Mouse (Mus musculus): ENCODE measurements around the gene Gm20481. TPM values are rescaled to one million over a fixed set of nuclear protein-coding genes. Genes with fewer than 3 reads are reported as not detected.
A peak's percentile ranks its signal among the peaks of the same experiment; 100 is the strongest.
"Not testable (repeated sequence)": the region's sequence is repeated elsewhere in the genome, so short reads cannot be mapped to it uniquely, and the experiment has no call there.

Gene Gm20481
- total RNA-seq, 1 experiment from 2014 or later, result not detected

GRCm38 (mm10) chr17:34999871-35000716 lies 30.4 kb downstream of the Gm20481 start:
- ATAC-seq (replicated peaks; ENCODE audit: insufficient number of reproducible peaks, low FRiP score, low TSS enrichment, poor library complexity, severe bottlenecking), result not testable (repeated sequence)

GRCm38 (mm10) chr17:35000717-35001451 lies 31.2 kb downstream of the Gm20481 start, which contains the start of gene Vars:
Gene Vars, plus strand, starts transcription at chr17:35000987.
- ATAC-seq (replicated peaks; ENCODE audit: insufficient number of reproducible peaks, low FRiP score, low TSS enrichment, poor library complexity, severe bottlenecking), result peak; percentile 29

GRCm38 (mm10) chr17:35001452-35002152 lies 31.9 kb downstream of the Gm20481 start:
- ATAC-seq (replicated peaks; ENCODE audit: insufficient number of reproducible peaks, low FRiP score, low TSS enrichment, poor library complexity, severe bottlenecking), result no peak

GRCm38 (mm10) chr17:35002153-35002865 lies 32.6 kb downstream of the Gm20481 start:
- ATAC-seq (replicated peaks; ENCODE audit: insufficient number of reproducible peaks, low FRiP score, low TSS enrichment, poor library complexity, severe bottlenecking), result no peak

GRCm38 (mm10) chr17:35003022-35003838 lies 33.5 kb downstream of the Gm20481 start:
- ATAC-seq (replicated peaks; ENCODE audit: insufficient number of reproducible peaks, low FRiP score, low TSS enrichment, poor library complexity, severe bottlenecking), result peak; percentile 29; the same call in 1 of the 2 replicates

- no peak for ATAC-seq (replicated peaks; ENCODE audit: insufficient number of reproducible peaks, low FRiP score, low TSS enrichment, poor library complexity, severe bottlenecking)
These were observed 34.5 kb downstream of the Gm20481 start for GRCm38 (mm10) chr17:35004075-35004717.

GRCm38 (mm10) chr17:35005158-35005557 lies 35.4 kb downstream of the Gm20481 start:
- no peak for ATAC-seq (replicated peaks; ENCODE audit: insufficient number of reproducible peaks, low FRiP score, low TSS enrichment, poor library complexity, severe bottlenecking)

- ATAC-seq (replicated peaks; ENCODE audit: insufficient number of reproducible peaks, low FRiP score, low TSS enrichment, poor library complexity, severe bottlenecking), result not testable (repeated sequence)
These were observed 36.2 kb downstream of the Gm20481 start for GRCm38 (mm10) chr17:35005902-35006301.

- ATAC-seq (replicated peaks; ENCODE audit: insufficient number of reproducible peaks, low FRiP score, low TSS enrichment, poor library complexity, severe bottlenecking), result no peak
These were observed 37.8 kb downstream of the Gm20481 start for GRCm38 (mm10) chr17:35007387-35007991.

GRCm38 (mm10) chr17:35009586-35009985 lies 39.9 kb downstream of the Gm20481 start:
- ATAC-seq (replicated peaks; ENCODE audit: insufficient number of reproducible peaks, low FRiP score, low TSS enrichment, poor library complexity, severe bottlenecking), result no peak

GRCm38 (mm10) chr17:35011440-35011839 lies 41.7 kb downstream of the Gm20481 start:
- no peak for ATAC-seq (replicated peaks; ENCODE audit: insufficient number of reproducible peaks, low FRiP score, low TSS enrichment, poor library complexity, severe bottlenecking)

- ATAC-seq (replicated peaks; ENCODE audit: insufficient number of reproducible peaks, low FRiP score, low TSS enrichment, poor library complexity, severe bottlenecking), result no peak
These were observed 42.7 kb downstream of the Gm20481 start for GRCm38 (mm10) chr17:35012430-35012829.

- ATAC-seq (replicated peaks; ENCODE audit: insufficient number of reproducible peaks, low FRiP score, low TSS enrichment, poor library complexity, severe bottlenecking), result no peak
These were observed 43.5 kb downstream of the Gm20481 start for GRCm38 (mm10) chr17:35013221-35013620.

GRCm38 (mm10) chr17:35015296-35015695 lies 45.6 kb downstream of the Gm20481 start:
- ATAC-seq (replicated peaks; ENCODE audit: insufficient number of reproducible peaks, low FRiP score, low TSS enrichment, poor library complexity, severe bottlenecking), result no peak

GRCm38 (mm10) chr17:35016376-35016775 lies 46.7 kb downstream of the Gm20481 start, which contains the start of gene Vwa7:
Gene Vwa7, plus strand, starts transcription at chr17:35016579.
- no peak for ATAC-seq (replicated peaks; ENCODE audit: insufficient number of reproducible peaks, low FRiP score, low TSS enrichment, poor library complexity, severe bottlenecking)

- ATAC-seq (replicated peaks; ENCODE audit: insufficient number of reproducible peaks, low FRiP score, low TSS enrichment, poor library complexity, severe bottlenecking), result no peak
These were observed 47.3 kb downstream of the Gm20481 start for GRCm38 (mm10) chr17:35016791-35017705.

Data from monocyte, adult 5-6 weeks (primary cell).